Mouse (Mus musculus): ENCODE measurements at regions not wholly inside any gene's neighbourhood (a gene's known extent, or its start where the extent isn't known, plus 50 kb on each side); places are given as distances from the start of the nearest gene placed in this dataset.

GRCm38 (mm10) chr10:119395048-119395447, 58.6 kb upstream of the Grip1 start:
- H3K27me3 ChIP-seq (replicated peaks; ENCODE audit: low read depth, poor library complexity, severe bottlenecking): no peaks in the 10 kb centered on the region
- H3K4me3 ChIP-seq: no peak overlapping the region
- DNase-seq (ENCODE audit: low spot score): no peak
- no peaks in the 10 kb centered on the region for H3K9me3 ChIP-seq
- H3K4me1 ChIP-seq: no peaks in the 10 kb centered on the region
- no peak overlapping the region for H3K27ac ChIP-seq (replicated peaks)
- H3K36me3 ChIP-seq (replicated peaks): no peaks in the 10 kb centered on the region
- WGBS: 85% methylated on average over 5 of the region's 5 CpGs

- Histone ChIP-seq H3K4me1 (no peaks in the 10 kb centered on the region), H3K9me3 (no peaks in the 10 kb centered on the region), H3K4me3 (no peak overlapping the region), H3K27me3 (replicated peaks; ENCODE audit: low read depth, poor library complexity, severe bottlenecking) (no peaks in the 10 kb centered on the region), H3K36me3 (replicated peaks) (no peaks in the 10 kb centered on the region), H3K27ac (replicated peaks) (no peak overlapping the region)
- WGBS: 92% methylated on average over 3 of the region's 3 CpGs
- no peak for DNase-seq (ENCODE audit: low spot score)
Measured at GRCm38 (mm10) chr10:119387924-119388323, 65.7 kb upstream of the Grip1 start.

GRCm38 (mm10) chr10:119382257-119382656, 71.4 kb upstream of the Grip1 start:
- 91% methylated on average over 11 of the region's 11 CpGs for WGBS
- DNase-seq (ENCODE audit: low spot score): no peak
- no peak overlapping the region for H3K27ac ChIP-seq (replicated peaks)

GRCm38 (mm10) chr10:119368566-119368965, 85.1 kb upstream of the Grip1 start:
- no peaks in the 10 kb centered on the region for H3K4me1 ChIP-seq
- H3K36me3 ChIP-seq (replicated peaks): no peaks in the 10 kb centered on the region
- no peak for DNase-seq (ENCODE audit: low spot score)
- WGBS: 70% methylated on average over 5 of the region's 5 CpGs
- H3K9me3 ChIP-seq: no peaks in the 10 kb centered on the region
- H3K4me3 ChIP-seq: no peak overlapping the region
- H3K27ac ChIP-seq (replicated peaks): no peak overlapping the region
- H3K27me3 ChIP-seq (replicated peaks; ENCODE audit: low read depth, poor library complexity, severe bottlenecking): no peaks in the 10 kb centered on the region

More at GRCm38 (mm10) chr10:119382257-119382656, 71.4 kb upstream of the Grip1 start:
- Histone ChIP-seq H3K27me3 (replicated peaks; ENCODE audit: low read depth, poor library complexity, severe bottlenecking) (no peaks in the 10 kb centered on the region), H3K4me1 (no peaks in the 10 kb centered on the region), H3K36me3 (replicated peaks) (no peaks in the 10 kb centered on the region), H3K4me3 (no peak overlapping the region), H3K9me3 (no peaks in the 10 kb centered on the region)

GRCm38 (mm10) chr10:119363616-119364015, 90.0 kb upstream of the Grip1 start:
- Histone ChIP-seq H3K4me3 (no peak overlapping the region), H3K27ac (replicated peaks) (no peak overlapping the region), H3K4me1 (no peaks in the 10 kb centered on the region), H3K27me3 (replicated peaks; ENCODE audit: low read depth, poor library complexity, severe bottlenecking) (no peaks in the 10 kb centered on the region), H3K36me3 (replicated peaks) (no peaks in the 10 kb centered on the region), H3K9me3 (no peaks in the 10 kb centered on the region)
- DNase-seq (ENCODE audit: low spot score): peak; percentile 20
- 42% methylated on average over 3 of the region's 3 CpGs for WGBS

- H3K36me3 ChIP-seq (replicated peaks): no peaks in the 10 kb centered on the region
- no peaks in the 10 kb centered on the region for H3K9me3 ChIP-seq
- no peaks in the 10 kb centered on the region for H3K27me3 ChIP-seq (replicated peaks; ENCODE audit: low read depth, poor library complexity, severe bottlenecking)
- no peak overlapping the region for H3K4me3 ChIP-seq
- 80% methylated on average over 7 of the region's 7 CpGs for WGBS
- H3K4me1 ChIP-seq: no peaks in the 10 kb centered on the region
- DNase-seq (ENCODE audit: low spot score): no peak
- no peak overlapping the region for H3K27ac ChIP-seq (replicated peaks)
Measured at GRCm38 (mm10) chr10:119358730-119359292, 94.8 kb upstream of the Grip1 start.

GRCm38 (mm10) chr10:119342317-119343114, 102.7 kb upstream of the Cand1 start:
- WGBS: 78% methylated on average over 13 of the region's 13 CpGs
- Histone ChIP-seq H3K4me1 (no peaks in the 10 kb centered on the region), H3K27me3 (replicated peaks; ENCODE audit: low read depth, poor library complexity, severe bottlenecking) (no peaks in the 10 kb centered on the region), H3K4me3 (no peak overlapping the region), H3K36me3 (replicated peaks) (no peaks in the 10 kb centered on the region), H3K27ac (replicated peaks) (no peak overlapping the region), H3K9me3 (peaks cover 8% of the 10 kb centered on the region; the same call in 1 of the 2 replicates)
- no peak for DNase-seq (ENCODE audit: low spot score)

- 71% methylated on average over 8 of the region's 8 CpGs for WGBS
- no peak overlapping the region for H3K27ac ChIP-seq (replicated peaks)
- H3K27me3 ChIP-seq (replicated peaks; ENCODE audit: low read depth, poor library complexity, severe bottlenecking): no peaks in the 10 kb centered on the region
- H3K4me1 ChIP-seq: 0 out of 2 replicates have a peak, but pooled peaks cover 1% of the 10 kb centered on the region
- H3K9me3 ChIP-seq: no peaks in the 10 kb centered on the region
- H3K4me3 ChIP-seq: no peak overlapping the region
- no peaks in the 10 kb centered on the region for H3K36me3 ChIP-seq (replicated peaks)
- no peak for DNase-seq (ENCODE audit: low spot score)
Measured at GRCm38 (mm10) chr10:119340323-119340722, 100.5 kb upstream of the Cand1 start.

GRCm38 (mm10) chr10:119326912-119327311, 87.1 kb upstream of the Cand1 start:
- H3K4me1 ChIP-seq: no peaks in the 10 kb centered on the region
- no peak overlapping the region for H3K4me3 ChIP-seq
- H3K27ac ChIP-seq (replicated peaks): no peak overlapping the region
- DNase-seq (ENCODE audit: low spot score): peak; percentile 57
- no peaks in the 10 kb centered on the region for H3K9me3 ChIP-seq
- H3K36me3 ChIP-seq (replicated peaks): no peaks in the 10 kb centered on the region
- WGBS: 38% methylated on average over 6 of the region's 6 CpGs
- H3K27me3 ChIP-seq (replicated peaks; ENCODE audit: low read depth, poor library complexity, severe bottlenecking): no peaks in the 10 kb centered on the region

- Histone ChIP-seq H3K27me3 (replicated peaks; ENCODE audit: low read depth, poor library complexity, severe bottlenecking) (no peaks in the 10 kb centered on the region), H3K4me1 (no peaks in the 10 kb centered on the region), H3K36me3 (replicated peaks) (no peaks in the 10 kb centered on the region), H3K27ac (replicated peaks) (no peak overlapping the region), H3K9me3 (no peaks in the 10 kb centered on the region), H3K4me3 (no peak overlapping the region)
- 94% methylated on average over 8 of the region's 8 CpGs for WGBS
- DNase-seq (ENCODE audit: low spot score): no peak
Measured at GRCm38 (mm10) chr10:119319953-119320352, 80.1 kb upstream of the Cand1 start.

- H3K9me3 ChIP-seq: no peaks in the 10 kb centered on the region
- no peak overlapping the region for H3K27ac ChIP-seq (replicated peaks)
- no peaks in the 10 kb centered on the region for H3K27me3 ChIP-seq (replicated peaks; ENCODE audit: low read depth, poor library complexity, severe bottlenecking)
- WGBS: 89% methylated on average over 8 of the region's 8 CpGs
- no peaks in the 10 kb centered on the region for H3K4me1 ChIP-seq
- H3K36me3 ChIP-seq (replicated peaks): no peaks in the 10 kb centered on the region
- H3K4me3 ChIP-seq: no peak overlapping the region
- DNase-seq (ENCODE audit: low spot score): no peak
Measured at GRCm38 (mm10) chr10:119318416-119318815, 78.6 kb upstream of the Cand1 start.

GRCm38 (mm10) chr10:119311578-119311977, 71.7 kb upstream of the Cand1 start:
- no peaks in the 10 kb centered on the region for H3K9me3 ChIP-seq
- no peak for DNase-seq (ENCODE audit: low spot score)
- H3K4me1 ChIP-seq: no peaks in the 10 kb centered on the region
- 35% methylated on average over 1 of the region's 1 CpGs for WGBS
- H3K27me3 ChIP-seq (replicated peaks; ENCODE audit: low read depth, poor library complexity, severe bottlenecking): no peaks in the 10 kb centered on the region
- no peaks in the 10 kb centered on the region for H3K36me3 ChIP-seq (replicated peaks)
- H3K4me3 ChIP-seq: no peak overlapping the region
- H3K27ac ChIP-seq (replicated peaks): no peak overlapping the region

- no peak for DNase-seq (ENCODE audit: low spot score)
- no peak overlapping the region for H3K27ac ChIP-seq (replicated peaks)
- WGBS: 96% methylated on average over 11 of the region's 11 CpGs
- H3K4me3 ChIP-seq: no peak overlapping the region
- H3K9me3 ChIP-seq: no peaks in the 10 kb centered on the region
- H3K36me3 ChIP-seq (replicated peaks): no peaks in the 10 kb centered on the region
- no peaks in the 10 kb centered on the region for H3K4me1 ChIP-seq
- H3K27me3 ChIP-seq (replicated peaks; ENCODE audit: low read depth, poor library complexity, severe bottlenecking): no peaks in the 10 kb centered on the region
Measured at GRCm38 (mm10) chr10:119295740-119296139, 55.9 kb upstream of the Cand1 start.
